Mouse (Mus musculus) heart, postnatal 0 days (tissue): ENCODE measurements at regions not wholly inside any gene's neighbourhood (a gene's known extent, or its start where the extent isn't known, plus 50 kb on each side); places are given as distances from the start of the nearest gene placed in this dataset.

ENCODE experiments used
- CTCF ChIP-seq: IDR thresholded peaks from 2 replicates; pipeline ENCODE4 v1.5.1; 2016; ENCODE audit warnings: antibody characterized with exemption, control low read depth, low read depth
- EP300 ChIP-seq: IDR thresholded peaks from 2 replicates; pipeline ENCODE4 v1.6.1; 2016; ENCODE audit warnings: antibody characterized with exemption, low read depth

- TF ChIP-seq CTCF (no peak), EP300 (no peak)
Observed at GRCm38 (mm10) chr17:64383600-64383999, 51.9 kb upstream of the Pja2 start.
